Mouse (Mus musculus): Measurements from ENCODE around the gene Sarm1. TPM values are rescaled to one million over a fixed set of nuclear protein-coding genes. Genes with fewer than 3 reads are reported as not detected.

The Sarm1 gene
- polyA plus RNA-seq, 1 experiment = 0.01 TPM

DNA sequence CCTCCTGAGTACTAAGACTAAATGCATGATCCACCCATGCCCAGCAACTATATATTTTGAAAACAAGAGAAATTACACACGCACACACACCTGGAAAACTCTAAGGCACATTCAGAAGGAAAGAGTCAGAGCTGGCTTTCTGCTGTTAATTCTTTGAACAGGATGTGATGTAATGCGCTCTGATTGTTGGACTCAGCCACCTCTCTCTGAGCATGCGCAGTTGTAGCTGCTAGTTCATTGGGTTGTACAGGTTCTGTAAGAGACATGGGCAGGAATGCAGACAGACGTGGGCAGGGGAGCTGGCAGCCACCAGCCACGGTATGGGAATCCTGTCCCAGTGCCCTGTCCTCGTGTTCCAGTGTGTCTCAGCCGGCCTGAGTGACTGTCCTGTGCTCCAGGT, 43.3 kb downstream of the Sarm1 start:
- no peak for TF ChIP-seq GATA1 (IDR thresholded peaks at IDR 0.05; ENCODE audit: low read length)

- no peak for TF ChIP-seq GATA1 (IDR thresholded peaks at IDR 0.05; ENCODE audit: low read length)
Measured at GRCm38 (mm10) chr11:78453675-78454074, 43.9 kb downstream of the Sarm1 start.

- no peak for TF ChIP-seq GATA1 (IDR thresholded peaks at IDR 0.05; ENCODE audit: low read length)
Measured at GRCm38 (mm10) chr11:78450337-78450736, 47.2 kb downstream of the Sarm1 start.

GRCm38 (mm10) chr11:78448242-78448641, 49.3 kb downstream of the Sarm1 start:
- TF ChIP-seq GATA1 (IDR thresholded peaks at IDR 0.05; ENCODE audit: low read length) = no peak

- TF ChIP-seq GATA1 (IDR thresholded peaks at IDR 0.05; ENCODE audit: low read length) = no peak
Measured at GRCm38 (mm10) chr11:78447168-78447567, 50.4 kb downstream of the Sarm1 start.

DNA sequence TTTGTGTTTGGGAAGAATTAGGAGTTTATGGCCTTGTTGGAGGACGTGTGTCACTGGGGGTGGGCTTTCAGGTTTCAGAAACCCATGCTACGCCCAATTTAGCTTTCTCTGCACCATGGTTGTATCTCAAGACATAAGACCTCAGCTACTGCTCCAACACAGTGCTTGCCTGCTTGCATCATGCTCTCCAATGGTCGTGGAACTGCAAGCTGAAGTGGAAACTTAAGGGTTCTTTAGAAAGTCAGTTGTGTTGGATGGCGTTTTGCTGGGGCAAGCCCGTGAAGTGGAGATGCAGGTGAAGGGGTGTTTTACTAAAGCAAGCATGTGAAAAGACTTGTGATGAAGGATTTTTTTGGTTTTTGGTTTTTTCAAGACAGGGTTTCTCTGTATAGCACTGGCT, 54.4 kb downstream of the Sarm1 start:
- TF ChIP-seq GATA1 (IDR thresholded peaks at IDR 0.05; ENCODE audit: low read length) = no peak

GRCm38 (mm10) chr11:78438399-78438930, 59.1 kb downstream of the Sarm1 start:
- TF ChIP-seq GATA1 (IDR thresholded peaks at IDR 0.05; ENCODE audit: low read length) = no peak

DNA sequence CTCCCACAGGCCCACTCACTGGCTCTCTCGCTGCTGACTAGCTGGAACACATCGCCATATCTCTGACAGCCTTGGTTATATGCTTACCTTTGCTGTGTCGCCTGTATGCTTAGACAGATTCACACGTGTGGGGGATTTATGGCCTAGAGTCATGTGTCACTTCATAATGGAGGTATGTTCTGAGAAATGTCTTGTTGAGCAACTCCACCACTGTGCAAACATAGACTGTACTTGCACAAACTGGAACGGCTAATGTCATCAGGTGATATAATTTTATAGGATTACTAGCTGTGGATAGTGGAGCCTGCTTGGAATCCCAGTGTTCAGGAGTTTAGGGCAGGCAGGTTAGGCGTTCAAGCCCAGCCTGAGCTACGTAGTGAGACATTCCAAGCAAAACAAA, 60.4 kb downstream of the Sarm1 start:
- TF ChIP-seq GATA1 (IDR thresholded peaks at IDR 0.05; ENCODE audit: low read length) = no peak

DNA sequence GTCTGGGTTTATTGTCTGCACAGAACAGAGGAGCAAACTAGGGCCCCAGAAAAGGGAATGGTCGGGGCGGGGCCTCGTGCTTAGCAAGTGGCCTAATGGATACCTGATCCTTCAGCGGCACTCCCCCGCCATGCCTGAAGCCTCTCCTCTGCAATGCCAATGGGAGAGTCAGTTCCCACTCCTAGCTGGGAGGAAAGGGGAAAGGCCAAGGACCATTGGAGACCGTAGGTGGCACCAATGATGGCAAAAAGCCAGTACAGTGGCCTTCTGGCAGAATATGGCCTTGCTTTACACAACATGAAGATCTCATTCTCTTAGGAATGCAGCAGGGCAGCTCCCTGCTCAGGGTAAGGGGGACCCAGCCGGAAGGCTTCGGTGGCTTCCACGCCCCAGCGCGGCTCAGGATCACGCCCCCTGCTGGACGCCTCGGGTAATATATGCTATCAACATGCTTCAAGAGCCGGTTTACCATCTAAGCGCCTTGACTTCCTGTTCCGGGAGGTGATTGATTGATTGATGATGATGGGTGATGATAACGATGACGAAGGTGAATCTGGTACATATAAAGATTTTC, 61.7 kb downstream of the Sarm1 start:
- TF ChIP-seq GATA1 (IDR thresholded peaks at IDR 0.05; ENCODE audit: low read length) = no peak

DNA sequence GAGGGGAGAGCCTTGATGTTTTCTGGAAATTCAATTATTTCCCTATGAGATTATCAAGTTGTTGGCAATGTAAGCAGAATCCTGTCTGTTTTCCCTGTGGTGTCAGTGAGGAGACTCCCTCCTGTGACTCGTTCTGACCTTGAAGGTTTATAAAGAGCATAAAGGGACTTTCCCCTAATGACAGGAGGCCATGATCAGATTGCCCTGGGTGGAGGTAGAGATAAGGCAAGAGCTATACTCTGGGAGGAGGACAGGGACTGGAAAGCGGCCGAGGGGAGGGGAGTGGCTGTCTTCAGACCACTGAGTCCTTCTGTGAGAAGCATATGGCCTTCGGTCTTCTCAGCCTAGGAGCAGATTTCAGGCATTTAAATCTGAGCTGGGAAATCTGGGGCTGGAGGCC, 63.5 kb downstream of the Sarm1 start:
- TF ChIP-seq GATA1 (IDR thresholded peaks at IDR 0.05; ENCODE audit: low read length) = no peak

- no peak for TF ChIP-seq GATA1 (IDR thresholded peaks at IDR 0.05; ENCODE audit: low read length)
Measured at GRCm38 (mm10) chr11:78431176-78431575, 66.4 kb downstream of the Sarm1 start.

- TF ChIP-seq GATA1 (IDR thresholded peaks at IDR 0.05; ENCODE audit: low read length) = no peak
Measured at GRCm38 (mm10) chr11:78430195-78430878, 67.2 kb downstream of the Sarm1 start.

GRCm38 (mm10) chr11:78428309-78428708, 69.2 kb downstream of the Sarm1 start:
- no peak for TF ChIP-seq GATA1 (IDR thresholded peaks at IDR 0.05; ENCODE audit: low read length)

DNA sequence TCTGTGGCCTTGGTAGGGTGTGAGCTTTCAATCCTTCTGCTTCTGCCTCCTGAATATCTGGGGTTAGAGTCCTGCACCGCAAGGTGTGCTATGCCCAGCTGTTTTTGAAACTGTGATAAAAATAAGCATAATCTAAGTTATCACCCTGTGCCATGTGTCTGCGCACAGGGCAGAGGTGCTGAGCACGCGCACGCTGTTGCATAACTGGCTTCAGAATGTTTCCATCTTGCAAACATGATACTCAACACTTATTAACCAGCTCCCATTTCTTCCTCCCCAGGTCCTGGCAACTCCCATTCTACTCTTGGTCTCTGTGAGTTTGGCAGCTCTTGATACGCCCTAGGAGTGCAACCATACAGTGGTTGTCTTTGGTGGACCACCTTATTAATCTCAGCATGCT, 69.9 kb downstream of the Sarm1 start:
- TF ChIP-seq GATA1 (IDR thresholded peaks at IDR 0.05; ENCODE audit: low read length) = no peak

GRCm38 (mm10) chr11:78425572-78425971, 72.0 kb downstream of the Sarm1 start:
- no peak for TF ChIP-seq GATA1 (IDR thresholded peaks at IDR 0.05; ENCODE audit: low read length)

- TF ChIP-seq GATA1 (IDR thresholded peaks at IDR 0.05; ENCODE audit: low read length) = no peak
Measured at GRCm38 (mm10) chr11:78424352-78424751, 73.2 kb downstream of the Sarm1 start.

Other genes starting within 250 kb of the Sarm1 start
- 41.3 and 62.1 TPM in 2 replicates for gene 2610507B11Rik, start 236.0 kb downstream of the Sarm1 start, polyA plus RNA-seq (2012)
- gene BC030499, start 206.9 kb downstream of the Sarm1 start, polyA plus RNA-seq (2012) = not detected in 2 replicates
- 28.8 and 67.9 TPM in 2 replicates for gene Spag5, start 196.2 kb downstream of the Sarm1 start, polyA plus RNA-seq (2012)
- 3.5 and 6.2 TPM in 2 replicates for gene Aldoc, start 174.8 kb downstream of the Sarm1 start, polyA plus RNA-seq (2012)
- gene Pigs, start 169.3 kb downstream of the Sarm1 start, polyA plus RNA-seq (2012) = 50.2 and 84.3 TPM in 2 replicates
- 28.0 and 37.7 TPM in 2 replicates for gene Unc119, start 154.3 kb downstream of the Sarm1 start, polyA plus RNA-seq (2012)
- not detected in 2 replicates for gene Foxn1, start 111.2 kb downstream of the Sarm1 start, polyA plus RNA-seq (2012)
- gene Slc13a2, start 75.5 kb downstream of the Sarm1 start, polyA plus RNA-seq (2012) = not detected in 2 replicates
- not detected in 2 replicates for gene Slc46a1, start 32.1 kb downstream of the Sarm1 start, polyA plus RNA-seq (2012)
- not detected in 2 replicates for gene Vtn, start 1.3 kb upstream of the Sarm1 start, polyA plus RNA-seq (2012)
- not detected in 2 replicates for gene Sebox, start 5.7 kb upstream of the Sarm1 start, polyA plus RNA-seq (2012)
- gene Tmem199, start 14.4 kb upstream of the Sarm1 start, polyA plus RNA-seq (2012) = 16.3 and 20.5 TPM in 2 replicates
- 70.4 and 86.4 TPM in 2 replicates for gene Poldip2, start 14.4 kb upstream of the Sarm1 start, polyA plus RNA-seq (2012)
- 4.2 and 5.2 TPM in 2 replicates for gene Tnfaip1, start 38.6 kb upstream of the Sarm1 start, polyA plus RNA-seq (2012)
- 37.8 and 49.7 TPM in 2 replicates for gene Ift20, start 38.6 kb upstream of the Sarm1 start, polyA plus RNA-seq (2012)
- gene Tmem97, start 53.0 kb upstream of the Sarm1 start, polyA plus RNA-seq (2012) = 32.9 and 33.4 TPM in 2 replicates
- 10.2 and 12.0 TPM in 2 replicates for gene Nlk, start 199.6 kb upstream of the Sarm1 start, polyA plus RNA-seq (2012)